Mouse (Mus musculus): ENCODE measurements around the gene Wfdc11.
A peak's percentile ranks its signal among the peaks of the same experiment; 100 is the strongest.
"Not testable (repeated sequence)": the region's sequence is repeated elsewhere in the genome, so short reads cannot be mapped to it uniquely, and the experiment has no call there.

Wfdc11 gene

DNA sequence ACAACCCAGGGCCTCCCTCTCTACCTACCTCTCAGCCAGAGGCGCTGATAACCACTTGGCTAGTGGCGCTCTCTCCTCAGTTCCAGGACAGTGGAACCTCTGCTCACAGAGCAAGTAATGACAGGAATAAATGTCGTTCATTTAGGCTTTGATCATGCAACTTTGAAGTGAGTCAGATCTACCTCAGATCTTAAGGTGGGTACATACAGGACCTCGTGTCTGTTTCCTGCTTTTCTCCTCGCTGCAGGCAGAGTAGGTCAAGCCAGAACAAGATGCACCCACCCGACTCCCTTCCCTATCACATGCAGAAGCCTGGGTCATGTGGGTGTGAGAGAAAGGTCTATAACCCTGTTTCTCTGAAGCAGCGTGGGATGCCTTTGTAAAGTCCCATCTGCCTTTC lies at the start of gene Wfdc11:
Gene Wfdc11 (minus strand): TSS at position 101 of the 400 bp plus-strand sequence.
- DNase-seq (ENCODE audit: low spot score in 2 of 2): no peak

DNA sequence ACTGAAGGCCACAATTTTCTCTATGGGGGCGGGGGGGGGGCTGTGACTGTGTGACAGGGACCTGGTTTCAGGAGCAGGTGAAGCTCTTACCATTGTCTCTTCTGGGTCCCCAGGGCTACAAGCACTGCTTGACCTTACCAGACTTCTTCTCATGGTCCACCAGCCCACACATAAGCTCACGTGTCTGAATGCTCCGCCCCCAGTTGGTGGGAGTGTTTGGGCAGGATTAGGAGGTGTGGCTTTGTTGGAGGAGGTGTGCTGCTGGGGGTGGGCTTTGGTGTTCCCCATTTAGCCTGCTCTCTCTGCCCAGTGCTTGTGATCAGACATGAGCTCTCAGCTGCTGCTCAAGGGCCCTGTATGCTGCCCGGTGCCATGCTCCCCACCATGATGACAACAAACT lies 49.4 kb upstream of the Wfdc11 start:
- no peak for DNase-seq (ENCODE audit: low spot score in 2 of 2)

GRCm38 (mm10) chr2:164716194-164716786 lies 42.4 kb upstream of the Wfdc11 start:
- not testable (repeated sequence) for DNase-seq (ENCODE audit: low spot score in 2 of 2)

DNA sequence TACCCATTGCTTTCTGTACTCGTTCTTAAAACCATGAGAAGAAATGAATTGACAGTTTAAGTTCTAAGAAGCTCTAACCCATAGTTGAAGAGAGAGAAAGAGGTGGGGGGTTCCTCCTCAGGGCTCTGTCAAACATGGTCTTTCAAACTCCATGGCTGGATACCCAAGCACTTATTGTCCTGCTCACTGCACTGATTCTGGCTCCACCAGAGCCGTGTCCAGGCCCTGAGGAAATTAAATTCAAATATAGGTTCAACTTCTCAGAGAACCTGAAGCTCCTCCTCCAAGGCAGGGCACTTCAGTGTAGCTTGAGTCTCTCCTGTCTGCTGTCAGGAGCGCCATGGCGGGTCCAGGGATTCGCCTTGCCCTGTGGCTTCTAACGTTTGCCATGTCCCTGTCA lies 41.1 kb upstream of the Wfdc11 start, which contains the start of gene Spint5:
Gene Spint5 (plus strand): TSS at position 301 of the 400 bp plus-strand sequence.
- DNase-seq (ENCODE audit: low spot score in 2 of 2): no peak

- no peak for DNase-seq (ENCODE audit: low spot score in 2 of 2)
Measured at GRCm38 (mm10) chr2:164705991-164706390, 32.1 kb upstream of the Wfdc11 start.

DNA sequence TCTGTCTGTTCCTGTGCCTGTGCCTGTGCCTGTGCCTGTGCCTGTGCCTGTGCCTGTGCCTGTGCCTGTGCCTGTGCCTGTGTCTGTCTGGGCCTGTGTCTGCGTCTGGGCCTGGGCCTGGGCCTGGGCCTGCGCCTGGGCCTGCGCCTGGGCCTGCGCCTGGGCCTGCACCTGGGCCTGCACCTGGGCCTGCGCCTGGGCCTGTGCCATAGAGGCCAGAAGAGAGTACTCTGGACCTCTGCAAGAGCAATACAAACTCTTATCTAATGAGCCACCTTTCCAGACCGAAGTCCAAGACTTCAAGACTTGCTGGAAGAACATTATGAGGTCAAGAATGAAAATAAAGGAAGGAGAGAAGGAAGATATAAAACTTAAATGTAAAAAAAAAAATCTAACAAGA lies 31.4 kb upstream of the Wfdc11 start:
- no peak for DNase-seq (ENCODE audit: low spot score in 2 of 2)

- no peak for DNase-seq (ENCODE audit: low spot score in 2 of 2)
Measured at GRCm38 (mm10) chr2:164704235-164704634, 30.3 kb upstream of the Wfdc11 start.

- DNase-seq (ENCODE audit: low spot score in 2 of 2): no peak
Measured at GRCm38 (mm10) chr2:164701761-164702160, 27.9 kb upstream of the Wfdc11 start.

- DNase-seq (ENCODE audit: low spot score in 2 of 2): no peak
Measured at GRCm38 (mm10) chr2:164700959-164701358, 27.1 kb upstream of the Wfdc11 start.

DNA sequence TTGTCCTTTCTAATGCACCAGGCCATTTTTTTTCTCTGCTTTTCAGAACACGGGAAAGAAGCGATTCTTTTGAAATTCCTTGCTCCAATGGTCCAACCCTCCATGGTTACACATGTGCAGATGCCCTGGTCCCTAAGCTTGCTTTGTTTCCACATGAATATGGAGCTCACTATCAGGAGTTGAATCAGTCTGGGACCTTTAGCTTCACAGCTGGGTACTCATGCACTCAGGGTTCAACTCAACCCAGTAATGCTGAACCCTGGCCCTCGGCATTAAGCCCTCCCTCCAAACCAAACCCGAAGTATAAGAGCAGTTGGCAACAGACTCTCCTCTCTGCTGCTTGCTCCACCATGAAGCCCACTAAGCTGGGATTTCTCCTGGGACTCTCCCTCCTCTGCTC lies 24.3 kb upstream of the Wfdc11 start, which contains the start of gene Spint4:
Gene Spint4 (plus strand): TSS at position 301 of the 400 bp plus-strand sequence.
- no peak for DNase-seq (ENCODE audit: low spot score in 2 of 2)

- DNase-seq (ENCODE audit: low spot score in 2 of 2): no peak
Measured at GRCm38 (mm10) chr2:164684807-164685206, 10.9 kb upstream of the Wfdc11 start, which contains the start of gene Wfdc13. TSS of gene Wfdc13 (plus strand) at chr2:164685107.

DNA sequence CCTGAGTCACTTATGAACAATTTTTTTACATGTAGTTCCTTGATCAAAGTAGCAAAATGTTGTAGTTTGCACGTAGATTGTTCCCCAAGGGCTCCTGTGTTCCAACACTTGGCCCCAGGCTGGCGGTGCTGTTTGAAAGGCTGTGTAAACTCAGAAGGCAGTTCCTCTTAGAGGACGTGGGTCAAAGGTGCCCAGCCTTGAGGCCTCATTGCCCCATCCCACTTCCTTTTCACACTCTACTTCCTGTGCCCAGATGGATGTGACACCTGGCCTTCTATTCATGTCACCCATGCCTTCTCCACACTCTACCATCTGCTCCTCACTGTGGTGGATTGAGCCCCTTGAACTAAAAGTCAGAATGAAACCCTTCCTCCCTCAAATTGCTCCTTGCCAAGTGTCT lies 6.0 kb upstream of the Wfdc11 start:
- no peak for DNase-seq (ENCODE audit: low spot score in 2 of 2)

DNA sequence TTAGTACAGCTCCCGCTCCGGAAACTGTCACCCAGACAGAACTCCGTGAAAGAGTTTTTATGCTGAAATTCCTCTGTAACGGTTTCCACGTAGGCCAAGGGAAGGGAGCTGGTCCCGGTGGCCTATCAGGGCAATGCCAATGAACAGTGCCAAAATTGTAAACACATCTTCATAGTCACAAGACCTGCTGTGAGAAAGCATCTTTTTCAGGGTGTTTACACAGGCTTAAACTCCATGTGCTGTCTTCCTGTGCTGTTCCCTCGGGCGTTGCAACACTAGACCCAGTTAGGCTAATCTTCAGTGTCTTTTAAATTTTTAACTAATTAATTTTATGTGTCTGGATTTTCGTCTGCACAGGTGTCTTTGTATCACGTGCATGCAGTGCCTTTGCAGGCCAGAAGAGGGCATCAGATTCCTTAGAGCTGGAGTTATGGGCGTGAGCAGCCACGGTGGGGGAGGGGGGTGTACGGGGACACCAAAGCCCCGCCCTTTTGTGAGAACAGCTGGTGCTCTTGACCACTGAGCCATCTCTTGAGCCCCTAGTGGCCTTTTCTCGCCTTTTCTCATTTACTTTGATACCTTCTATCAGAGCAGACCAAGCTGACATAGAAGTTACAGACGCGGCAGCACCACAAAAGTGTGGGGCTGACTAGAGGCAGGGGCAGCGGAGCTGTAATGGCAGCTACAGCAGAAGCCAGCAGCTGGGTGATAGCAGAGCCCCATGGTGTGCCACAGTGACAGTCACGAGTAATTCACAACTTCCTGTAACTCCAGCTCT lies 5.2 kb upstream of the Wfdc11 start:
- peak; percentile 38 to 50 for DNase-seq (ENCODE audit: low spot score in 2 of 2)

GRCm38 (mm10) chr2:164676916-164677685 lies 3.2 kb upstream of the Wfdc11 start:
- DNase-seq (ENCODE audit: low spot score in 2 of 2): no peak

GRCm38 (mm10) chr2:164676103-164676502 lies 2.2 kb upstream of the Wfdc11 start:
- DNase-seq (ENCODE audit: low spot score in 2 of 2): no peak

- no peak for DNase-seq (ENCODE audit: low spot score in 2 of 2)
Measured at GRCm38 (mm10) chr2:164670938-164671337, 2.9 kb downstream of the Wfdc11 start.

DNA sequence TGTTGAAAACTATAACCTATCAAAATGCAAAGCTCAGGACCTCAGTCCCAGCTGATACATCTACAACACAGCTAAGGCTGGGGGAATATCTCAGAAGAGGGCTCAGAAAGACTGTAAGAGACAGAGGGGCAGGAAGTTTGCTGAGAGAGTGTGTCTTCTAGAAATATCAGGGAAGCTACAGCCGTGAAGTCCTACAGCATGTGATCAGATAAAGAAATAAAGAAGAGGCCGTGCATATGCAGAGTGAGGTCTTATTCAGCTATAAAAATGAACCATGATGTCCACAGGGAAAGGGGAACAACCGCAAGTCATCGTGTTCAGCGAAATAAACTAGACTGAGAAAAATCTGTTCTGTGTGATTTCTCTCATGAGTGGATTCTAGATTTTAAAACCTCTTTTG lies 3.6 kb downstream of the Wfdc11 start:
- DNase-seq (ENCODE audit: low spot score in 2 of 2): no peak

DNA sequence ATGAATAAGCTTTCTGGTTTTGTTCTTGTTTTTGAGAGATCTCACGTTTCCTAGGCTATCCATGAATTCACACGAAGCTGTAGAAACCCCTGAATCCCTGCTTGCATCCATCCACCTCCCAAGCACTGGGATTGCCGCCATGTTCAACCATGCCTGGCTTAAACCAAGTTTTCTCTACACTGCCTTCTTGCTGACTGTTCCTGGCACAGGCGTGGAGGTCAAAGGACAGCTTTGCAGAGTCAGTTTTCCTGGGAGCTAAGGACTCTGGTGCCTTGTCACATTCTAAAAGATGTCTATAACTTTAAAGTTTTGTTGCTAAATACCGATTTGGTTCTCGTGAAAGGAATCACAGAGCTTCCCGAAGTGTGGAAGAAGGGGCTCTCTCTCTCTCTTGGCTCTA lies 9.0 kb downstream of the Wfdc11 start:
- DNase-seq (ENCODE audit: low spot score in 2 of 2): no peak

- DNase-seq (ENCODE audit: low spot score in 2 of 2): no peak
Measured at GRCm38 (mm10) chr2:164656483-164656882, 17.4 kb downstream of the Wfdc11 start, which contains the start of gene Wfdc9. TSS of gene Wfdc9 (minus strand) at chr2:164656583.

- DNase-seq (ENCODE audit: low spot score in 2 of 2): no peak
Measured at GRCm38 (mm10) chr2:164655858-164656257, 18.0 kb downstream of the Wfdc11 start, which contains the start of gene Wfdc10. TSS of gene Wfdc10 (plus strand) at chr2:164656046.

DNA sequence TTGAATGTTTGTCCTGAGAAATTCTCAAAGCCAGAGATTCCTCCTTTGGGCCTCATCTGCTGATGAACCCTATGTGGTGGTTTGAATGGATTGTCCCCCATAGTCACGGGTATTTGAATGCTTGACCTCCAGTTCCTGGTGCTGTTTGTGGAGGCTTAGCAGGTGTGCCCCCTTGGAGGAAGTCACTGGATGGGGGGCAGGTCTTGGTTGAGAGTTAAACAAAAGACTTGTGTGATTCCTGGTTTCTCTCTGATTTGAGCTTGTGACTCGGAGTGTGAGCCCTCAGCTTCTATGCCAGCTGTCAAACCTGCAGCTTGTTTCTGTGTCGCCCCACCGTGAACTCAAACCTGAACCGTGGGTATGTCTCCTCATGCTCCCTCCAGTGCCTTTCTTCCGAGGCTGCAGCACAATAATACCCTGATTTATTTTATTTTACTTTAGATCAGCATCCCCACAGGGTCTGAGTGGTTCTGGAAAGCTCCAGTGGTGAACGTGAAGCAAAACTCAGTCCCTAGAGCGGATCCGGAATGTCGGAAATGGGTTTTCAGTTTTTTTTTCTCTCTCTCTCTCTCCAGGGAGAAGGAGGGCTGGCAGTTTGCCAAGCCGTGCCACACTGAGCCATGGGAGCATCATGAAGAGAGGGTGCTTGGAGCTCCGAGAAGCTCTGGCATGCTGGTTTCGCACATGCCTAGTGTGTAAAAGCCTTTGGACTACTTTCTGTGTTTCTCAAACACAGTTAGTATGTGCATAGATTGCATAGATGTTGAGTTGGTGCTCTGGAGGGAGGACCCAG lies 31.8 kb downstream of the Wfdc11 start:
- no peak for DNase-seq (ENCODE audit: low spot score in 2 of 2)

Measured in right cerebral cortex, postnatal 36 days (tissue).